Mouse (Mus musculus): Measurements from ENCODE around the gene Gm49601. TPM values are rescaled to one million over a fixed set of nuclear protein-coding genes. Genes with fewer than 3 reads are reported as not detected.
A peak's percentile ranks its signal among the peaks of the same experiment; 100 is the strongest.

Gene Gm49601
- polyA plus RNA-seq, 1 experiment from 2014 or later, result 1.8 TPM

- H3K36me3 ChIP-seq, result no peaks in the 10 kb centered on the region
- peak overlapping the region; percentile 54 for H3K4me3 ChIP-seq
- 2% methylated on average over 32 of the region's 62 CpGs for WGBS
- H3K4me1 ChIP-seq, result peaks cover 62% of the 10 kb centered on the region
- no peak for ATAC-seq (ENCODE audit: extremely low read depth, insufficient number of reproducible peaks, low FRiP score, low TSS enrichment)
- H3K4me2 ChIP-seq, result peak overlapping the region; percentile 81
- peaks cover 100% of the 10 kb centered on the region for H3K27me3 ChIP-seq (replicated peaks)
- peak overlapping the region; percentile 75 for H3K9ac ChIP-seq
- no peaks in the 10 kb centered on the region for H3K9me3 ChIP-seq
- no peak overlapping the region for H3K27ac ChIP-seq (replicated peaks)
Measured at GRCm38 (mm10) chr16:18586906-18587546, 39.2 kb downstream of the Gm49601 start.

GRCm38 (mm10) chr16:18586076-18586905, 39.9 kb downstream of the Gm49601 start:
- no peaks in the 10 kb centered on the region for H3K36me3 ChIP-seq
- peaks cover 100% of the 10 kb centered on the region for H3K27me3 ChIP-seq (replicated peaks)
- peak overlapping the region; percentile 54 for H3K4me3 ChIP-seq
- H3K9me3 ChIP-seq, result no peaks in the 10 kb centered on the region
- no peak overlapping the region for H3K27ac ChIP-seq (replicated peaks)
- peak overlapping the region; percentile 75 for H3K9ac ChIP-seq
- no peak for ATAC-seq (ENCODE audit: extremely low read depth, insufficient number of reproducible peaks, low FRiP score, low TSS enrichment)
- 3% methylated on average over 74 of the region's 83 CpGs for WGBS
- peaks cover 63% of the 10 kb centered on the region for H3K4me1 ChIP-seq
- H3K4me2 ChIP-seq, result peak overlapping the region; percentile 81

GRCm38 (mm10) chr16:18585676-18586075, 40.6 kb downstream of the Gm49601 start:
- Histone ChIP-seq H3K4me2 (peak overlapping the region; percentile 81), H3K4me1 (peaks cover 60% of the 10 kb centered on the region), H3K27me3 (replicated peaks) (peaks cover 100% of the 10 kb centered on the region), H3K9me3 (no peaks in the 10 kb centered on the region), H3K4me3 (peak overlapping the region; percentile 54), H3K9ac (peak overlapping the region; percentile 75; the same call in 1 of the 2 replicates), H3K27ac (replicated peaks) (no peak overlapping the region), H3K36me3 (no peaks in the 10 kb centered on the region)
- WGBS, result 20% methylated on average over 10 of the region's 10 CpGs
- no peak for ATAC-seq (ENCODE audit: extremely low read depth, insufficient number of reproducible peaks, low FRiP score, low TSS enrichment)

- Histone ChIP-seq H3K4me2 (peak overlapping the region; percentile 81), H3K9me3 (no peaks in the 10 kb centered on the region), H3K27ac (replicated peaks) (no peak overlapping the region), H3K36me3 (no peaks in the 10 kb centered on the region), H3K9ac (no peak overlapping the region), H3K4me3 (peak overlapping the region; percentile 54; the same call in 1 of the 2 replicates), H3K4me1 (peaks cover 56% of the 10 kb centered on the region), H3K27me3 (replicated peaks) (peaks cover 100% of the 10 kb centered on the region)
- ATAC-seq (ENCODE audit: extremely low read depth, insufficient number of reproducible peaks, low FRiP score, low TSS enrichment), result no peak
- 35% methylated on average over 10 of the region's 10 CpGs for WGBS
Measured at GRCm38 (mm10) chr16:18584901-18585510, 41.2 kb downstream of the Gm49601 start.

GRCm38 (mm10) chr16:18583673-18584357, 42.4 kb downstream of the Gm49601 start:
- peaks cover 52% of the 10 kb centered on the region for H3K4me1 ChIP-seq
- H3K27ac ChIP-seq (replicated peaks), result no peak overlapping the region
- peaks cover 97% of the 10 kb centered on the region for H3K27me3 ChIP-seq (replicated peaks)
- 47% methylated on average over 10 of the region's 10 CpGs for WGBS
- no peak overlapping the region for H3K4me3 ChIP-seq
- no peaks in the 10 kb centered on the region for H3K36me3 ChIP-seq
- no peak overlapping the region for H3K9ac ChIP-seq
- ATAC-seq (ENCODE audit: extremely low read depth, insufficient number of reproducible peaks, low FRiP score, low TSS enrichment), result no peak
- no peak overlapping the region for H3K4me2 ChIP-seq
- no peaks in the 10 kb centered on the region for H3K9me3 ChIP-seq

- 32% methylated on average over 10 of the region's 10 CpGs for WGBS
- no peaks in the 10 kb centered on the region for H3K36me3 ChIP-seq
- no peaks in the 10 kb centered on the region for H3K9me3 ChIP-seq
- no peak overlapping the region for H3K9ac ChIP-seq
- peaks cover 46% of the 10 kb centered on the region for H3K4me1 ChIP-seq
- ATAC-seq (ENCODE audit: extremely low read depth, insufficient number of reproducible peaks, low FRiP score, low TSS enrichment), result no peak
- no peak overlapping the region for H3K27ac ChIP-seq (replicated peaks)
- H3K27me3 ChIP-seq (replicated peaks), result peaks cover 97% of the 10 kb centered on the region
- H3K4me3 ChIP-seq, result no peak overlapping the region
- no peak overlapping the region for H3K4me2 ChIP-seq
Measured at GRCm38 (mm10) chr16:18583169-18583568, 43.1 kb downstream of the Gm49601 start.

- Histone ChIP-seq H3K4me2 (peak overlapping the region; percentile 77), H3K27ac (replicated peaks) (no peak overlapping the region), H3K36me3 (no peaks in the 10 kb centered on the region), H3K4me3 (peak overlapping the region; percentile 52), H3K27me3 (replicated peaks) (peaks cover 97% of the 10 kb centered on the region), H3K4me1 (peaks cover 40% of the 10 kb centered on the region), H3K9ac (peak overlapping the region; percentile 51), H3K9me3 (no peaks in the 10 kb centered on the region)
- no peak for ATAC-seq (ENCODE audit: extremely low read depth, insufficient number of reproducible peaks, low FRiP score, low TSS enrichment)
- whole genome bisulfite sequencing, result 4% methylated on average over 67 of the region's 67 CpGs
Measured at GRCm38 (mm10) chr16:18582426-18583148, 43.6 kb downstream of the Gm49601 start.

GRCm38 (mm10) chr16:18581623-18582205, 44.5 kb downstream of the Gm49601 start:
- ATAC-seq (ENCODE audit: extremely low read depth, insufficient number of reproducible peaks, low FRiP score, low TSS enrichment), result no peak
- Histone ChIP-seq H3K4me2 (peak overlapping the region; percentile 77), H3K36me3 (no peaks in the 10 kb centered on the region), H3K4me1 (peaks cover 35% of the 10 kb centered on the region), H3K9me3 (no peaks in the 10 kb centered on the region), H3K27me3 (replicated peaks) (peaks cover 97% of the 10 kb centered on the region), H3K9ac (peak overlapping the region; percentile 51), H3K4me3 (peak overlapping the region; percentile 52), H3K27ac (replicated peaks) (no peak overlapping the region)
- under 1% methylated on average over 66 of the region's 66 CpGs for WGBS

- Histone ChIP-seq H3K4me3 (peak overlapping the region; percentile 52), H3K9ac (peak overlapping the region; percentile 51), H3K27ac (replicated peaks) (no peak overlapping the region), H3K9me3 (no peaks in the 10 kb centered on the region), H3K27me3 (replicated peaks) (peaks cover 93% of the 10 kb centered on the region), H3K4me1 (peaks cover 29% of the 10 kb centered on the region), H3K4me2 (peak overlapping the region; percentile 77), H3K36me3 (no peaks in the 10 kb centered on the region)
- 12% methylated on average over 21 of the region's 21 CpGs for WGBS
- no peak for ATAC-seq (ENCODE audit: extremely low read depth, insufficient number of reproducible peaks, low FRiP score, low TSS enrichment)
Measured at GRCm38 (mm10) chr16:18581050-18581622, 45.1 kb downstream of the Gm49601 start.

GRCm38 (mm10) chr16:18580389-18580788, 45.8 kb downstream of the Gm49601 start:
- no peaks in the 10 kb centered on the region for H3K9me3 ChIP-seq
- 20% methylated on average over 2 of the region's 2 CpGs for WGBS
- H3K9ac ChIP-seq, result no peak overlapping the region
- no peaks in the 10 kb centered on the region for H3K36me3 ChIP-seq
- H3K27me3 ChIP-seq (replicated peaks), result peaks cover 90% of the 10 kb centered on the region
- H3K4me2 ChIP-seq, result no peak overlapping the region
- no peak for ATAC-seq (ENCODE audit: extremely low read depth, insufficient number of reproducible peaks, low FRiP score, low TSS enrichment)
- H3K4me3 ChIP-seq, result no peak overlapping the region
- H3K4me1 ChIP-seq, result peaks cover 23% of the 10 kb centered on the region
- H3K27ac ChIP-seq (replicated peaks), result no peak overlapping the region
